In the genomic region with DNA sequence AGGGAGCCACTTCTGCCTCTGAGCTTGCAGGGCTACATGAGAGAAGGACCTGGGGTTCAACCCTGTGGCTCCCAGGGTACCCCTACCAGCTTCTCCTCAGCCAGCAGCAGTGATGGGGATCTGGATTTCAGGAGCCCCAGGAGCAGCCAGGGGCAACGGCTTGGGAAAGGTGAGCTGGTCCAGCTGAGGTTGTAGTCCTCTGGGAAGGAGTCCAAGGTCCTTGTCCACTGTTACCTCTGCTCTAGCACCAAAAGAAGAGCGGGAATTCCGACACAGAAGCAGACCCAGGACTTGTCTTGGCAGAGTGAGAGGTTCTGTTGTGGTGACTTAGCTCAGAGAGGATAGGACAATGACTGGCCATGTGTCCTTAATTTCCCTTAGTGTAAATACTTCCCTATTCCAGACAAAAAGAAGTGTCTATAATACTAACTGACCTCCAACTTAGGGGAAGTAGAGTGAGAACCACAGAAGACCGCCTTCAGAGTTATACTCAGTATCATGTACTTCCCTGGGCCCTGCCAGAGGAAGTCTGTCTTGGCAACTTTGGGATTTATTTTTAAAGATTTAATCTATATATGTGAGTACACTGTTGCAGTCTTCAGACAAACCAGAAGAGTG, we compare ENCODE assay signal across 16 mouse cellular contexts. TPM values are rescaled to one million over a fixed set of nuclear protein-coding genes. Genes with fewer than 3 reads are reported as not detected.
DNase-seq lines count a peak whose midpoint lies in the region; ATAC-seq and TF ChIP-seq lines count a peak whose summit lies in the region.
"Had no signal": no experiment of that assay in that cellular context is flagged by ENCODE, and none has a peak within 500 bp of the region (broad histone marks: within the 10 kb centered on the region; RNA-seq: fewer than 3 reads in every experiment).

No protein-coding gene starts in this region.

- no peak overlapping the region for H3K4me2 ChIP-seq in liver, postnatal 0 days (ENCODE audit: low read depth, low read length)
- H3K4me2 ChIP-seq: limb, embryonic 15.5 days had no signal

- no peaks in the 10 kb centered on the region; the same call in none of the 2 replicates for H3K36me3 ChIP-seq in liver, postnatal 0 days (replicated peaks; ENCODE audit: insufficient read depth, low read length)

- H3K27me3 ChIP-seq in liver, postnatal 0 days (ENCODE audit: insufficient read depth, low read length): no peaks in the 10 kb centered on the region
- H3K27me3 ChIP-seq: limb, embryonic 15.5 days; Patski had no signal

- WGBS in liver, postnatal 0 days (ENCODE audit: insufficient replicate concordance): 74% methylated on average over 4 of the region's 4 CpGs

- no peak overlapping the region for H3K27ac ChIP-seq in liver, postnatal 0 days (ENCODE audit: low read depth)
- H3K27ac ChIP-seq: kidney, postnatal 0 days; limb, embryonic 15.5 days had no signal

- H3K4me3 ChIP-seq in liver, postnatal 0 days (ENCODE audit: low read depth, low read length): no peak overlapping the region
- H3K4me3 ChIP-seq: erythroblast, embryonic 14.5 days; limb, embryonic 15.5 days had no signal

- DNase-seq in cerebellum, postnatal 14 days: peak; percentile 0 to 1
- no peak for DNase-seq in cerebellum, postnatal 10 days
- DNase-seq in layer of hippocampus, adult 9-11 months: peak; percentile 1
- DNase-seq in layer of hippocampus, adult 11-12 months (ENCODE audit: low spot score): no peak
- peak; percentile 3 for DNase-seq in liver, postnatal 0 days
- DNase-seq in frontal cortex, adult 2 months (ENCODE audit: extremely low spot score in 1 of 2, low spot score in 1 of 2): no peak
- DNase-seq: spleen, adult 18-20 months had no signal

- no peak overlapping the region for H3K9ac ChIP-seq in liver, postnatal 0 days (replicated peaks)
- H3K9ac ChIP-seq: limb, embryonic 15.5 days had no signal

- TF ChIP-seq CTCF in liver, postnatal 0 days (IDR thresholded peaks at IDR 0.05; ENCODE audit: low read depth): no peak

- no peaks in the 10 kb centered on the region for H3K4me1 ChIP-seq in liver, postnatal 0 days (ENCODE audit: insufficient read depth)
- H3K4me1 ChIP-seq: limb, embryonic 15.5 days had no signal

- peak; percentile 62 for ATAC-seq in common myeloid progenitor, adult 5-6 weeks (replicated peaks; ENCODE audit: low read depth, poor library complexity, severe bottlenecking)
- ATAC-seq in liver, postnatal 0 days: no peak
- ATAC-seq: activated CD4-positive, CD25-positive, alpha-beta regulatory T cell, adult 4 months; forebrain, embryonic 14.5 days; inflammation-experienced regulatory T-cells, adult 6 months had no signal

- no peak for TF ChIP-seq EP300 in liver, postnatal 0 days (IDR thresholded peaks at IDR 0.05; ENCODE audit: low read depth)

- H3K9me3 ChIP-seq in liver, postnatal 0 days (ENCODE audit: low read length): no peaks in the 10 kb centered on the region
- H3K9me3 ChIP-seq: limb, embryonic 15.5 days had no signal

RNA-seq across cellular contexts. Expression of a gene that starts 14.4 kb away (rescaled TPM):
- 4.8 and 6.6 TPM in 2 replicates for total RNA-seq in common myeloid progenitor, adult 5-6 weeks (2017)
- 1.9 and 2.2 TPM in 2 replicates for polyA plus RNA-seq in liver, postnatal 0 days (2015; fragmentation: Nextera tagmentation; extraction: Ambion mirVana)
- 44.5 and 48.0 TPM in 2 replicates for polyA plus RNA-seq in frontal cortex, adult 2 months (2012; rRNA removed)

RNA-seq across cellular contexts. Expression of a gene that starts 35.8 kb away (rescaled TPM):
- 1.8 and 2.8 TPM in 2 replicates for total RNA-seq in common myeloid progenitor, adult 5-6 weeks (2017)
- 4.9 TPM in 2 replicates for polyA plus RNA-seq in liver, postnatal 0 days (2015; fragmentation: Nextera tagmentation; extraction: Ambion mirVana)
- 40.7 and 41.4 TPM in 2 replicates for polyA plus RNA-seq in frontal cortex, adult 2 months (2012; rRNA removed)

RNA-seq across cellular contexts. Expression of a gene that starts 38.2 kb away (rescaled TPM):
- not detected in 2 replicates for total RNA-seq in common myeloid progenitor, adult 5-6 weeks (2017)
- polyA plus RNA-seq in liver, postnatal 0 days (2015; fragmentation: Nextera tagmentation; extraction: Ambion mirVana): 0.01 and 0.06 TPM in 2 replicates
- polyA plus RNA-seq in frontal cortex, adult 2 months (2012; rRNA removed): 2.0 and 2.2 TPM in 2 replicates
- total RNA-seq: megakaryocyte-erythroid progenitor cell, adult 5-6 weeks had no signal
- polyA plus RNA-seq: erythroblast, embryonic 14.5 days had no signal

Comparison
In these comparisons a context has a peak if more than half of its experiments do, and no peak if none do; other contexts are left out.
1. DNase-seq: peak in cerebellum, postnatal 14 days (2 of 2), layer of hippocampus, adult 9-11 months (single experiment) and liver, postnatal 0 days (single experiment); none in cerebellum, postnatal 10 days (0 of 2), layer of hippocampus, adult 11-12 months (single experiment) and frontal cortex, adult 2 months (0 of 2).
2. RNA of a gene that starts 14.4 kb away (polyA plus RNA-seq): 44.5 to 48.0 TPM in frontal cortex, adult 2 months; 1.9 to 2.2 TPM in liver, postnatal 0 days; every median in the first group is over 10 times any median in the second.